Mouse (Mus musculus): ENCODE data around the gene Bag6. TPM values are rescaled to one million over a fixed set of nuclear protein-coding genes. Genes with fewer than 3 reads are reported as not detected.

Bag6 gene
- polyA plus RNA-seq, 1 experiment from 2014 or later, result 48.4 TPM

- Histone ChIP-seq H3K27ac (ENCODE audit: low read length) (no peak overlapping the region), H3K27me3 (ENCODE audit: control insufficient read depth, insufficient read depth, low read length) (no peaks in the 10 kb centered on the region), H3K4me2 (ENCODE audit: low read depth, low read length) (no peak overlapping the region), H3K4me3 (replicated peaks; ENCODE audit: low read length) (no peak overlapping the region), H3K9me3 (replicated peaks; ENCODE audit: control insufficient read depth, low read length) (no peaks in the 10 kb centered on the region), H3K4me1 (ENCODE audit: control insufficient read depth, insufficient read depth, low read length) (no peaks in the 10 kb centered on the region), H3K36me3 (ENCODE audit: control insufficient read depth, insufficient read depth, low read length) (peaks cover 60% of the 10 kb centered on the region), H3K9ac (ENCODE audit: low read length) (no peak overlapping the region)
- ATAC-seq (ENCODE audit: insufficient read depth, low FRiP score), result no peak
- 89% methylated on average over 9 of the region's 9 CpGs for WGBS
These were observed 18.1 kb downstream of the Bag6 start for GRCm38 (mm10) chr17:35153077-35153476.

GRCm38 (mm10) chr17:35153931-35154330 is 19.0 kb downstream of the Bag6 start:
- H3K9me3 ChIP-seq (replicated peaks; ENCODE audit: control insufficient read depth, low read length), result no peaks in the 10 kb centered on the region
- no peak overlapping the region for H3K9ac ChIP-seq (ENCODE audit: low read length)
- H3K27me3 ChIP-seq (ENCODE audit: control insufficient read depth, insufficient read depth, low read length), result no peaks in the 10 kb centered on the region

GRCm38 (mm10) chr17:35154616-35155015 is 19.6 kb downstream of the Bag6 start:
- ATAC-seq (ENCODE audit: insufficient read depth, low FRiP score), result no peak
- no peak overlapping the region for H3K27ac ChIP-seq (ENCODE audit: low read length)
- H3K9me3 ChIP-seq (replicated peaks; ENCODE audit: control insufficient read depth, low read length), result no peaks in the 10 kb centered on the region
- no peaks in the 10 kb centered on the region for H3K27me3 ChIP-seq (ENCODE audit: control insufficient read depth, insufficient read depth, low read length)
- H3K4me2 ChIP-seq (ENCODE audit: low read depth, low read length), result no peak overlapping the region
- H3K9ac ChIP-seq (ENCODE audit: low read length), result no peak overlapping the region
- H3K4me3 ChIP-seq (replicated peaks; ENCODE audit: low read length), result no peak overlapping the region
- 86% methylated on average over 7 of the region's 7 CpGs for WGBS
- H3K36me3 ChIP-seq (ENCODE audit: control insufficient read depth, insufficient read depth, low read length), result peaks cover 69% of the 10 kb centered on the region
- H3K4me1 ChIP-seq (ENCODE audit: control insufficient read depth, insufficient read depth, low read length), result no peaks in the 10 kb centered on the region

More at GRCm38 (mm10) chr17:35153931-35154330, 19.0 kb downstream of the Bag6 start:
- Histone ChIP-seq H3K4me1 (ENCODE audit: control insufficient read depth, insufficient read depth, low read length) (no peaks in the 10 kb centered on the region), H3K36me3 (ENCODE audit: control insufficient read depth, insufficient read depth, low read length) (peaks cover 68% of the 10 kb centered on the region), H3K27ac (ENCODE audit: low read length) (no peak overlapping the region), H3K4me3 (replicated peaks; ENCODE audit: low read length) (no peak overlapping the region), H3K4me2 (ENCODE audit: low read depth, low read length) (no peak overlapping the region)
- WGBS, result 81% methylated on average over 4 of the region's 4 CpGs
- no peak for ATAC-seq (ENCODE audit: insufficient read depth, low FRiP score)

- Histone ChIP-seq H3K4me1 (ENCODE audit: control insufficient read depth, insufficient read depth, low read length) (no peaks in the 10 kb centered on the region), H3K9me3 (replicated peaks; ENCODE audit: control insufficient read depth, low read length) (no peaks in the 10 kb centered on the region), H3K27me3 (ENCODE audit: control insufficient read depth, insufficient read depth, low read length) (no peaks in the 10 kb centered on the region), H3K4me3 (replicated peaks; ENCODE audit: low read length) (no peak overlapping the region), H3K9ac (ENCODE audit: low read length) (no peak overlapping the region), H3K27ac (ENCODE audit: low read length) (no peak overlapping the region), H3K36me3 (ENCODE audit: control insufficient read depth, insufficient read depth, low read length) (peaks cover 66% of the 10 kb centered on the region), H3K4me2 (ENCODE audit: low read depth, low read length) (no peak overlapping the region)
- ATAC-seq (ENCODE audit: insufficient read depth, low FRiP score), result no peak
- WGBS, result 88% methylated on average over 12 of the region's 12 CpGs
These were observed 20.5 kb downstream of the Bag6 start for GRCm38 (mm10) chr17:35155451-35155850.

- Histone ChIP-seq H3K36me3 (ENCODE audit: control insufficient read depth, insufficient read depth, low read length) (peaks cover 74% of the 10 kb centered on the region), H3K9ac (ENCODE audit: low read length) (no peak overlapping the region), H3K9me3 (replicated peaks; ENCODE audit: control insufficient read depth, low read length) (no peaks in the 10 kb centered on the region), H3K27ac (ENCODE audit: low read length) (no peak overlapping the region), H3K4me3 (replicated peaks; ENCODE audit: low read length) (no peak overlapping the region), H3K4me2 (ENCODE audit: low read depth, low read length) (no peak overlapping the region), H3K4me1 (ENCODE audit: control insufficient read depth, insufficient read depth, low read length) (no peaks in the 10 kb centered on the region), H3K27me3 (ENCODE audit: control insufficient read depth, insufficient read depth, low read length) (no peaks in the 10 kb centered on the region)
- WGBS, result 85% methylated on average over 33 of the region's 33 CpGs
- ATAC-seq (ENCODE audit: insufficient read depth, low FRiP score), result no peak
These were observed 21.7 kb downstream of the Bag6 start for GRCm38 (mm10) chr17:35156461-35157200.

- ATAC-seq (ENCODE audit: insufficient read depth, low FRiP score), result no peak
- 87% methylated on average over 8 of the region's 8 CpGs for WGBS
These were observed 22.3 kb downstream of the Bag6 start for GRCm38 (mm10) chr17:35157254-35157653.

GRCm38 (mm10) chr17:35157661-35158175 is 22.7 kb downstream of the Bag6 start:
- Histone ChIP-seq H3K36me3 (ENCODE audit: control insufficient read depth, insufficient read depth, low read length) (peaks cover 68% of the 10 kb centered on the region), H3K27me3 (ENCODE audit: control insufficient read depth, insufficient read depth, low read length) (no peaks in the 10 kb centered on the region)
- no peak for ATAC-seq (ENCODE audit: insufficient read depth, low FRiP score)

More at GRCm38 (mm10) chr17:35157254-35157653, 22.3 kb downstream of the Bag6 start:
- no peak overlapping the region for H3K4me2 ChIP-seq (ENCODE audit: low read depth, low read length)
- no peak overlapping the region for H3K27ac ChIP-seq (ENCODE audit: low read length)
- no peaks in the 10 kb centered on the region for H3K27me3 ChIP-seq (ENCODE audit: control insufficient read depth, insufficient read depth, low read length)
- H3K36me3 ChIP-seq (ENCODE audit: control insufficient read depth, insufficient read depth, low read length), result peaks cover 72% of the 10 kb centered on the region
- peaks cover 4% of the 10 kb centered on the region for H3K4me1 ChIP-seq (ENCODE audit: control insufficient read depth, insufficient read depth, low read length)
- no peaks in the 10 kb centered on the region for H3K9me3 ChIP-seq (replicated peaks; ENCODE audit: control insufficient read depth, low read length)
- H3K4me3 ChIP-seq (replicated peaks; ENCODE audit: low read length), result no peak overlapping the region
- H3K9ac ChIP-seq (ENCODE audit: low read length), result no peak overlapping the region

GRCm38 (mm10) chr17:35158850-35159593 is 24.0 kb downstream of the Bag6 start:
- no peak overlapping the region for H3K9ac ChIP-seq (ENCODE audit: low read length)
- no peaks in the 10 kb centered on the region for H3K9me3 ChIP-seq (replicated peaks; ENCODE audit: control insufficient read depth, low read length)
- H3K27ac ChIP-seq (ENCODE audit: low read length), result no peak overlapping the region
- 92% methylated on average over 16 of the region's 16 CpGs for WGBS
- no peak overlapping the region for H3K4me3 ChIP-seq (replicated peaks; ENCODE audit: low read length)
- H3K4me2 ChIP-seq (ENCODE audit: low read depth, low read length), result no peak overlapping the region
- no peak for ATAC-seq (ENCODE audit: insufficient read depth, low FRiP score)
- H3K4me1 ChIP-seq (ENCODE audit: control insufficient read depth, insufficient read depth, low read length), result peaks cover 14% of the 10 kb centered on the region
- H3K27me3 ChIP-seq (ENCODE audit: control insufficient read depth, insufficient read depth, low read length), result no peaks in the 10 kb centered on the region
- peaks cover 63% of the 10 kb centered on the region for H3K36me3 ChIP-seq (ENCODE audit: control insufficient read depth, insufficient read depth, low read length)

More at GRCm38 (mm10) chr17:35157661-35158175, 22.7 kb downstream of the Bag6 start:
- Histone ChIP-seq H3K9me3 (replicated peaks; ENCODE audit: control insufficient read depth, low read length) (no peaks in the 10 kb centered on the region), H3K27ac (ENCODE audit: low read length) (no peak overlapping the region), H3K4me3 (replicated peaks; ENCODE audit: low read length) (no peak overlapping the region), H3K4me2 (ENCODE audit: low read depth, low read length) (no peak overlapping the region), H3K4me1 (ENCODE audit: control insufficient read depth, insufficient read depth, low read length) (peaks cover 8% of the 10 kb centered on the region), H3K9ac (ENCODE audit: low read length) (no peak overlapping the region)
- 89% methylated on average over 8 of the region's 8 CpGs for WGBS

GRCm38 (mm10) chr17:35159638-35160037 is 24.7 kb downstream of the Bag6 start:
- Histone ChIP-seq H3K27ac (ENCODE audit: low read length) (no peak overlapping the region), H3K4me2 (ENCODE audit: low read depth, low read length) (no peak overlapping the region), H3K36me3 (ENCODE audit: control insufficient read depth, insufficient read depth, low read length) (peaks cover 56% of the 10 kb centered on the region), H3K9ac (ENCODE audit: low read length) (no peak overlapping the region), H3K4me3 (replicated peaks; ENCODE audit: low read length) (no peak overlapping the region), H3K27me3 (ENCODE audit: control insufficient read depth, insufficient read depth, low read length) (no peaks in the 10 kb centered on the region), H3K9me3 (replicated peaks; ENCODE audit: control insufficient read depth, low read length) (no peaks in the 10 kb centered on the region), H3K4me1 (ENCODE audit: control insufficient read depth, insufficient read depth, low read length) (peaks cover 14% of the 10 kb centered on the region)
- ATAC-seq (ENCODE audit: insufficient read depth, low FRiP score), result no peak
- WGBS, result 86% methylated on average over 7 of the region's 7 CpGs

Data from stomach, embryonic 16.5 days (tissue).